Mouse (Mus musculus): Measurements from ENCODE around the gene Sgcd. TPM values are rescaled to one million over a fixed set of nuclear protein-coding genes. Genes with fewer than 3 reads are reported as not detected.
A peak's percentile ranks its signal among the peaks of the same experiment; 100 is the strongest.

Sgcd gene
- polyA plus RNA-seq (2014; fragmentation: Nextera tagmentation; extraction: Ambion mirVana): 1.9 and 4.3 TPM in 2 replicates

- Histone ChIP-seq H3K4me3 (ENCODE audit: low read depth, low read length) (peak within 1 kb of the TSS; percentile 64), H3K36me3 (ENCODE audit: control insufficient read depth, insufficient read depth, low read length) (no peaks in the 10 kb centered on the region), H3K4me1 (replicated peaks; ENCODE audit: control insufficient read depth, insufficient read depth, low read length) (no peaks in the 10 kb centered on the region; the same call in 1 of the 2 replicates), H3K9me3 (ENCODE audit: control insufficient read depth, low read length) (no peaks in the 10 kb centered on the region), H3K4me2 (replicated peaks; ENCODE audit: low read depth, low read length) (peak within 1 kb of the TSS; percentile 95), H3K9ac (ENCODE audit: low read depth, low read length) (peak within 1 kb of the TSS; percentile 61), H3K27ac (ENCODE audit: low read depth, low read length) (peak within 1 kb of the TSS; percentile 70), H3K27me3 (ENCODE audit: control insufficient read depth, insufficient read depth, low read length) (peaks cover 10% of the 10 kb centered on the region)
- peak; percentile 92 for ATAC-seq (ENCODE audit: low FRiP score)
- WGBS: under 1% methylated on average over 54 of the region's 67 CpGs
- DNase-seq (ENCODE audit: low spot score): peak; percentile 73
Measured at GRCm38 (mm10) chr11:47988697-47989533, at the start of gene Sgcd. Sgcd (minus strand) TSS chr11:47988969.

GRCm38 (mm10) chr11:48038051-48038450 is 49.3 kb upstream of the Sgcd start:
- no peak for DNase-seq (ENCODE audit: low spot score)
- Histone ChIP-seq H3K4me3 (ENCODE audit: low read depth, low read length) (no peak overlapping the region), H3K36me3 (ENCODE audit: control insufficient read depth, insufficient read depth, low read length) (no peaks in the 10 kb centered on the region), H3K27ac (ENCODE audit: low read depth, low read length) (no peak overlapping the region), H3K27me3 (ENCODE audit: control insufficient read depth, insufficient read depth, low read length) (no peaks in the 10 kb centered on the region), H3K9ac (ENCODE audit: low read depth, low read length) (no peak overlapping the region), H3K9me3 (ENCODE audit: control insufficient read depth, low read length) (no peaks in the 10 kb centered on the region), H3K4me2 (replicated peaks; ENCODE audit: low read depth, low read length) (no peak overlapping the region), H3K4me1 (replicated peaks; ENCODE audit: control insufficient read depth, insufficient read depth, low read length) (no peaks in the 10 kb centered on the region)
- 75% methylated on average over 4 of the region's 4 CpGs for WGBS
- ATAC-seq (ENCODE audit: low FRiP score): no peak

- Histone ChIP-seq H3K4me2 (replicated peaks; ENCODE audit: low read depth, low read length) (no peak overlapping the region), H3K4me1 (replicated peaks; ENCODE audit: control insufficient read depth, insufficient read depth, low read length) (no peaks in the 10 kb centered on the region), H3K27me3 (ENCODE audit: control insufficient read depth, insufficient read depth, low read length) (no peaks in the 10 kb centered on the region), H3K9ac (ENCODE audit: low read depth, low read length) (no peak overlapping the region), H3K27ac (ENCODE audit: low read depth, low read length) (no peak overlapping the region), H3K36me3 (ENCODE audit: control insufficient read depth, insufficient read depth, low read length) (no peaks in the 10 kb centered on the region), H3K9me3 (ENCODE audit: control insufficient read depth, low read length) (no peaks in the 10 kb centered on the region), H3K4me3 (ENCODE audit: low read depth, low read length) (no peak overlapping the region)
- peak; percentile 41 for DNase-seq (ENCODE audit: low spot score)
- WGBS: 59% methylated on average over 3 of the region's 3 CpGs
- ATAC-seq (ENCODE audit: low FRiP score): no peak
Measured at GRCm38 (mm10) chr11:48012836-48013235, 24.1 kb upstream of the Sgcd start.

- H3K9me3 ChIP-seq (ENCODE audit: control insufficient read depth, low read length): no peaks in the 10 kb centered on the region
- no peak overlapping the region for H3K27ac ChIP-seq (ENCODE audit: low read depth, low read length)
- peak; percentile 82 for ATAC-seq (ENCODE audit: low FRiP score)
- H3K9ac ChIP-seq (ENCODE audit: low read depth, low read length): peak overlapping the region; percentile 61
- DNase-seq (ENCODE audit: low spot score): peak; percentile 68
- peak overlapping the region; percentile 64 for H3K4me3 ChIP-seq (ENCODE audit: low read depth, low read length)
- peak overlapping the region; percentile 95 for H3K4me2 ChIP-seq (replicated peaks; ENCODE audit: low read depth, low read length)
- WGBS: under 1% methylated on average over 31 of the region's 31 CpGs
- no peaks in the 10 kb centered on the region for H3K36me3 ChIP-seq (ENCODE audit: control insufficient read depth, insufficient read depth, low read length)
- H3K4me1 ChIP-seq (replicated peaks; ENCODE audit: control insufficient read depth, insufficient read depth, low read length): no peaks in the 10 kb centered on the region; the same call in 1 of the 2 replicates
- H3K27me3 ChIP-seq (ENCODE audit: control insufficient read depth, insufficient read depth, low read length): peaks cover 10% of the 10 kb centered on the region
Measured at GRCm38 (mm10) chr11:47988333-47988696, 454 bp downstream of the Sgcd start.

- no peak for DNase-seq (ENCODE audit: low spot score)
Measured at GRCm38 (mm10) chr11:47987893-47988267, 889 bp downstream of the Sgcd start.

GRCm38 (mm10) chr11:47987251-47987892 is 1.4 kb downstream of the Sgcd start:
- no peak overlapping the region for H3K9ac ChIP-seq (ENCODE audit: low read depth, low read length)
- WGBS: 71% methylated on average over 8 of the region's 8 CpGs
- no peak for ATAC-seq (ENCODE audit: low FRiP score)

More at GRCm38 (mm10) chr11:47987893-47988267, 889 bp downstream of the Sgcd start:
- H3K27ac ChIP-seq (ENCODE audit: low read depth, low read length): no peak overlapping the region
- peak overlapping the region; percentile 64 for H3K4me3 ChIP-seq (ENCODE audit: low read depth, low read length)
- no peaks in the 10 kb centered on the region; the same call in 1 of the 2 replicates for H3K4me1 ChIP-seq (replicated peaks; ENCODE audit: control insufficient read depth, insufficient read depth, low read length)
- peak overlapping the region; percentile 61; the same call in 1 of the 2 replicates for H3K9ac ChIP-seq (ENCODE audit: low read depth, low read length)
- no peaks in the 10 kb centered on the region for H3K9me3 ChIP-seq (ENCODE audit: control insufficient read depth, low read length)
- no peak for ATAC-seq (ENCODE audit: low FRiP score)
- peak overlapping the region; percentile 95 for H3K4me2 ChIP-seq (replicated peaks; ENCODE audit: low read depth, low read length)
- peaks cover 10% of the 10 kb centered on the region for H3K27me3 ChIP-seq (ENCODE audit: control insufficient read depth, insufficient read depth, low read length)
- no peaks in the 10 kb centered on the region for H3K36me3 ChIP-seq (ENCODE audit: control insufficient read depth, insufficient read depth, low read length)
- WGBS: 21% methylated on average over 12 of the region's 12 CpGs

GRCm38 (mm10) chr11:47982152-47982551 is 6.6 kb downstream of the Sgcd start:
- Histone ChIP-seq H3K27me3 (ENCODE audit: control insufficient read depth, insufficient read depth, low read length) (peaks cover 3% of the 10 kb centered on the region), H3K4me2 (replicated peaks; ENCODE audit: low read depth, low read length) (no peak overlapping the region), H3K4me3 (ENCODE audit: low read depth, low read length) (no peak overlapping the region), H3K9me3 (ENCODE audit: control insufficient read depth, low read length) (no peaks in the 10 kb centered on the region), H3K9ac (ENCODE audit: low read depth, low read length) (no peak overlapping the region), H3K4me1 (replicated peaks; ENCODE audit: control insufficient read depth, insufficient read depth, low read length) (no peaks in the 10 kb centered on the region), H3K36me3 (ENCODE audit: control insufficient read depth, insufficient read depth, low read length) (no peaks in the 10 kb centered on the region), H3K27ac (ENCODE audit: low read depth, low read length) (no peak overlapping the region)
- no peak for DNase-seq (ENCODE audit: low spot score)
- WGBS: 81% methylated on average over 1 of the region's 1 CpGs
- ATAC-seq (ENCODE audit: low FRiP score): no peak

More at GRCm38 (mm10) chr11:47987251-47987892, 1.4 kb downstream of the Sgcd start:
- Histone ChIP-seq H3K27me3 (ENCODE audit: control insufficient read depth, insufficient read depth, low read length) (peaks cover 10% of the 10 kb centered on the region), H3K4me3 (ENCODE audit: low read depth, low read length) (no peak overlapping the region), H3K4me1 (replicated peaks; ENCODE audit: control insufficient read depth, insufficient read depth, low read length) (no peaks in the 10 kb centered on the region; the same call in 1 of the 2 replicates), H3K27ac (ENCODE audit: low read depth, low read length) (no peak overlapping the region), H3K4me2 (replicated peaks; ENCODE audit: low read depth, low read length) (peak overlapping the region; percentile 95; the same call in 1 of the 2 replicates), H3K36me3 (ENCODE audit: control insufficient read depth, insufficient read depth, low read length) (no peaks in the 10 kb centered on the region), H3K9me3 (ENCODE audit: control insufficient read depth, low read length) (no peaks in the 10 kb centered on the region)
- peak; percentile 16 for DNase-seq (ENCODE audit: low spot score)

- no peaks in the 10 kb centered on the region for H3K27me3 ChIP-seq (ENCODE audit: control insufficient read depth, insufficient read depth, low read length)
- H3K9me3 ChIP-seq (ENCODE audit: control insufficient read depth, low read length): no peaks in the 10 kb centered on the region
- no peak overlapping the region for H3K9ac ChIP-seq (ENCODE audit: low read depth, low read length)
- no peak overlapping the region for H3K27ac ChIP-seq (ENCODE audit: low read depth, low read length)
- WGBS: 79% methylated on average over 2 of the region's 2 CpGs
- no peaks in the 10 kb centered on the region for H3K36me3 ChIP-seq (ENCODE audit: control insufficient read depth, insufficient read depth, low read length)
- H3K4me2 ChIP-seq (replicated peaks; ENCODE audit: low read depth, low read length): no peak overlapping the region
- ATAC-seq (ENCODE audit: low FRiP score) (no peak), DNase-seq (ENCODE audit: low spot score) (no peak)
- no peaks in the 10 kb centered on the region for H3K4me1 ChIP-seq (replicated peaks; ENCODE audit: control insufficient read depth, insufficient read depth, low read length)
- no peak overlapping the region for H3K4me3 ChIP-seq (ENCODE audit: low read depth, low read length)
Measured at GRCm38 (mm10) chr11:47981108-47981507, 7.7 kb downstream of the Sgcd start.

All from hindbrain, embryonic 11.5 days (tissue).